Mouse (Mus musculus) CH12.LX (cell line): ENCODE results near the gene Ip6k1. TPM values are rescaled to one million over a fixed set of nuclear protein-coding genes. Genes with fewer than 3 reads are reported as not detected.

ENCODE experiments used
- DNase-seq: peaks from one replicate; pipeline ENCODE4 v3.0.0-alpha.2; 2013; ENCODE audit errors: extremely low read depth
- H3K27ac ChIP-seq: 2 replicates; pipeline ENCODE4 v1.5.1; 2012; ENCODE audit warnings: low read depth, mild to moderate bottlenecking, control low read depth, moderate library complexity; ENCODE audit not compliant: insufficient read depth
- H3K27me3 ChIP-seq: replicated peaks from 2 replicates; pipeline ENCODE3; 2012; ENCODE audit warnings: inconsistent platforms
- H3K36me3 ChIP-seq, 2 experiments: replicated peaks in 1 of 2; 2 replicates each; pipeline versions ENCODE3 to v1.6.1; 2012; ENCODE audit warnings: inconsistent platforms in 1 of 2, low read length in 1 of 2, mild to moderate bottlenecking in 1 of 2, mixed read lengths in 1 of 2, moderate library complexity in 1 of 2; ENCODE audit not compliant: control insufficient read depth in 1 of 2, insufficient read depth in 1 of 2
- H3K4me1 ChIP-seq, 2 experiments: 2 replicates each; pipeline ENCODE4 v1.6.1; 2012; ENCODE audit warnings: inconsistent platforms in 1 of 2, moderate library complexity in 1 of 2; ENCODE audit not compliant: insufficient read depth in 2 of 2, control insufficient read depth in 1 of 2
- H3K4me2 ChIP-seq: 2 replicates; pipeline ENCODE4 v1.6.1; 2012; ENCODE audit warnings: low read depth, mild to moderate bottlenecking, control low read depth; ENCODE audit not compliant: poor library complexity, insufficient read depth, severe bottlenecking
- H3K4me3 ChIP-seq, 3 experiments: fragments of 150-350 bp in 1 of 3; sonication (generic) in 1 of 3; replicated peaks in 1 of 3; 2 replicates each; pipeline versions ENCODE3 to v1.5.1; 2011 to 2012; ENCODE audit warnings: low read depth in 2 of 3, low read length in 2 of 3, mild to moderate bottlenecking in 2 of 3, moderate library complexity in 2 of 3, control low read depth in 1 of 3, improper control_type of control experiment in 1 of 3, inconsistent platforms in 1 of 3, mixed read lengths in 1 of 3; ENCODE audit not compliant: poor library complexity in 1 of 3
- H3K79me2 ChIP-seq: replicated peaks from 2 replicates; pipeline ENCODE4 v1.6.1; 2012; ENCODE audit warnings: mild to moderate bottlenecking, moderate library complexity; ENCODE audit not compliant: control insufficient read depth, poor library complexity, insufficient read depth, severe bottlenecking; ENCODE audit errors: extremely low read depth
- H3K9ac ChIP-seq: 2 replicates; pipeline ENCODE4 v1.6.1; 2012; ENCODE audit warnings: low read depth, mild to moderate bottlenecking, control low read depth, moderate library complexity; ENCODE audit not compliant: insufficient read depth
- H3K9me3 ChIP-seq: replicated peaks from 2 replicates; pipeline ENCODE3; 2012; ENCODE audit warnings: low read length, inconsistent platforms, mixed read lengths
- BHLHE40 ChIP-seq: IDR thresholded peaks from 2 replicates; pipeline ENCODE4 v1.6.1; 2011; ENCODE audit warnings: mild to moderate bottlenecking, low read depth, low read length, improper control_type of control experiment
- CHD1 ChIP-seq: IDR thresholded peaks from 2 replicates; pipeline ENCODE4 v1.6.1; 2012; ENCODE audit warnings: low read depth, low read length, improper control_type of control experiment, inconsistent platforms
- CTCF ChIP-seq, 2 experiments: IDR thresholded peaks in 1 of 2; conservative IDR thresholded peaks in 1 of 2; 2 replicates each; pipeline ENCODE4 v1.5.1; 2011 to 2012; ENCODE audit warnings: low read depth in 2 of 2, low read length in 2 of 2, improper control_type of control experiment in 1 of 2, inconsistent platforms in 1 of 2, mild to moderate bottlenecking in 1 of 2, moderate library complexity in 1 of 2
- EP300 ChIP-seq: IDR thresholded peaks from 2 replicates; pipeline ENCODE4 v1.6.1; 2011; ENCODE audit warnings: low read length, improper control_type of control experiment
- GABPA ChIP-seq: IDR thresholded peaks from 2 replicates; pipeline ENCODE4 v1.6.1; 2012; ENCODE audit warnings: low read depth, low read length, improper control_type of control experiment, inconsistent platforms; ENCODE audit not compliant: insufficient replicate concordance
- KAT2A ChIP-seq: IDR thresholded peaks from 2 replicates; pipeline ENCODE4 v1.6.1; 2012; ENCODE audit warnings: low read length, improper control_type of control experiment, inconsistent platforms; ENCODE audit not compliant: insufficient replicate concordance
- MAFK ChIP-seq: IDR thresholded peaks from 2 replicates; pipeline ENCODE4 v1.6.1; 2011; ENCODE audit warnings: low read length, improper control_type of control experiment; ENCODE audit not compliant: insufficient replicate concordance
- MAX ChIP-seq: IDR thresholded peaks from 2 replicates; pipeline ENCODE4 v1.6.1; 2011; ENCODE audit warnings: low read length, improper control_type of control experiment
- MXI1 ChIP-seq: IDR thresholded peaks from 2 replicates; pipeline ENCODE4 v1.6.1; 2011; ENCODE audit warnings: mild to moderate bottlenecking, low read depth, low read length, improper control_type of control experiment
- NELFE ChIP-seq: IDR thresholded peaks from 2 replicates; pipeline ENCODE4 v1.6.1; 2011; ENCODE audit warnings: low read depth, low read length, improper control_type of control experiment
- NRF1 ChIP-seq: IDR thresholded peaks from 2 replicates; pipeline ENCODE4 v1.6.1; 2014; ENCODE audit warnings: low read depth, mild to moderate bottlenecking, inconsistent platforms, low read length, improper control_type of control experiment, moderate library complexity
- PAX5 ChIP-seq: IDR thresholded peaks from 2 replicates; pipeline ENCODE4 v1.6.1; 2012; ENCODE audit warnings: low read length, inconsistent platforms, mixed read lengths
- POLR2A ChIP-seq: IDR thresholded peaks from 2 replicates; pipeline ENCODE4 v1.6.1; 2011; ENCODE audit warnings: low read depth, mild to moderate bottlenecking, improper control_type of control experiment, low read length
- RAD21 ChIP-seq: IDR thresholded peaks from 2 replicates; pipeline ENCODE4 v1.6.1; 2011; ENCODE audit warnings: low read depth, mild to moderate bottlenecking, low read length, improper control_type of control experiment, moderate library complexity
- RCOR1 ChIP-seq: conservative IDR thresholded peaks from 2 replicates; pipeline ENCODE4 v1.6.1; 2012; ENCODE audit warnings: low read depth, mild to moderate bottlenecking, inconsistent platforms, low read length, improper control_type of control experiment
- SIN3A ChIP-seq: IDR thresholded peaks from 2 replicates; pipeline ENCODE4 v1.6.1; 2012; ENCODE audit warnings: low read length, improper control_type of control experiment, inconsistent platforms
- TCF12 ChIP-seq: IDR thresholded peaks from 2 replicates; pipeline ENCODE4 v1.6.1; 2014; ENCODE audit warnings: low read depth, mild to moderate bottlenecking, inconsistent platforms, low read length, improper control_type of control experiment
- USF1 ChIP-seq: IDR thresholded peaks from 2 replicates; pipeline ENCODE4 v1.6.1; 2014; ENCODE audit warnings: low read depth, mild to moderate bottlenecking, inconsistent platforms, low read length, improper control_type of control experiment
- ZC3H11A ChIP-seq: IDR thresholded peaks from 2 replicates; pipeline ENCODE4 v1.6.1; 2012; ENCODE audit warnings: low read depth, mild to moderate bottlenecking, inconsistent platforms, low read length, improper control_type of control experiment
- dilution Hi-C: fragments of 300-500 bp; cut with MboI; formaldehyde crosslinking; loops from 2 replicates; pipeline ENCODE4 v1.14.3; 2020; ENCODE audit warnings: low sequenced_read_pairs; ENCODE audit not compliant: extremely low pct_unique_long_range_greater_than_20kb, extremely low pct_ligation_motif_present
- in situ Hi-C: fragments of 300-500 bp; cut with MboI; formaldehyde crosslinking; loops from 3 replicates; pipeline ENCODE4 v1.14.3; 2019; ENCODE audit warnings: low sequenced_read_pairs, low pct_ligation_motif_present, low pct_unique_long_range_greater_than_20kb, mixed read lengths
- polyA plus RNA-seq: library from polyadenylated mRNA; unstranded; fragments of >175 nt; gene quantifications from 2 replicates; pipeline ENCODE4 v1.2.1, GENCODE M21; 2012; ENCODE audit warnings: low read depth; ENCODE audit not compliant: insufficient read length
- total RNA-seq, 2 experiments: library from RNA; depleted of rRNA; stranded (reverse); fragments of 300-350 nt in 1 of 2; fragments of >200 nt in 1 of 2; gene quantifications; 2 replicates each; pipeline ENCODE4 v1.2.3; 2012 to 2014

Gene Ip6k1
- total and polyA plus RNA-seq, 3 experiments: 26.0 to 40.7 (median 27.1) TPM

DNA sequence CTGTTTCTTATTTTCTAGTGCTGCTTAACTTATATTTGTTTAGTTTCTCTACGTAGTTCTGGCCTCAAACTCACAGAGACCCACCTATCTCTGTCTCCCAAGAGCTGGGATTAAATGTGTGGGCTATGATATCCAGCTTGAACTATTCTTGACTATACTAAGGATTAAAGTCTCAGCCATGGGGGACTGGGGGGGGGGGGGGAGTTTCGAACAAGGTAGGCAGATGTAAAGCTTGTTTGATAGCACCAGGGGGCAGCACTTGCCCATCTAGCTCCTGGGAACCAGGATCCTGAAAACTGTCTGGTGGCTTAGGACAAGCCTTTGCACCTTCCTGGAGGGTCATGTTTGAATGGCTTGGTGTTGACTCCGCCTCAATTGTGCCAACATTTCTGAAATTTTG, 93.2 kb downstream of the Ip6k1 start (continued):
- TF ChIP-seq USF1 (no peak), RCOR1 (0 out of 2 replicates have a peak, but pooled peaks have one; percentile 42), NRF1 (no peak), RAD21 (peak; percentile 83), MAX (0 out of 2 replicates have a peak, but pooled peaks have one; percentile 30), TCF12 (0 out of 2 replicates have a peak, but pooled peaks have one; percentile 29), GABPA (no peak), EP300 (no peak), NELFE (peak; percentile 40; the same call in 1 of the 2 replicates), MAFK (no peak), POLR2A (no peak), SIN3A (peak; percentile 66), MXI1 (no peak), ZC3H11A (peak; percentile 47), CHD1 (no peak), KAT2A (no peak), PAX5 (no peak), BHLHE40 (no peak)

DNA sequence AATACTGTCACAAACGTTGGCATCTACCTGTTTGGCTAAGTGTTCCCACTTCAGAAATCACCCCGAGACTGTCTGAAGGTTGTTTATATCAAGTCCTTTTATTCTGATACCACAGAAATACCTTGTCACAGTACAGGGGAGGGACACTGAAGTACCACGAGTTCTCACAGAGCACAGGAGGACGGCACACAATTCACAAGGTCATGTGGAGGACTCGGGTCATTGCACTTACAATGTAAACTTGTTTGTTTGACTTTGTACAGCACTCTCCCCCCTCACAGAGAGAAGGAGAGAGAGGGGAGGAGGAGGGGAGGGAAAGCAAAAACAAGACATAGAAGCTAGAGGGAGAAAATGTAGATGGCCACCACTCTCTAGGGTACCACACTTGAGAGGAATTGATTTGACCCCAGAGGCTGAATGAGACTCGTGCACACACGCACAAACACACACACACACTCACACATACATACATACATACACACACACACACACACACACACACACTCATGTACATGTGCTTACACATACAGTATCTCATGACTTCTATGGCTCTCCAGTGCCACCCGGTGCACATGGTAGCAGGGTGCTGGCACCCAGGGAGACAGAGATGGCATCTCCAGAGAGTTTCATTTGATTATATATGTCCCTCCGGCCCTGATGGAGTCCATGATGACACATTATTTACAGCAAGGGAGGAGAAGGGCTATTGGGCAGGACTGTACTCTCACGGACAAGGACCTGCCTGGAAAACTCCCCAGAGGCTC, 93.8 kb downstream of the Ip6k1 start:
- dilution Hi-C loops: no loop called here
- H3K27ac ChIP-seq: no peak overlapping the region
- in situ Hi-C loops: loop anchor here (5.0 kb wide), 1 partner anchor 106 kb away; no protein-coding TSS in a partner anchor
- TF ChIP-seq CTCF (conservative IDR thresholded peaks at IDR 0.05 in 1 of 2, IDR thresholded peaks at IDR 0.05 in 1 of 2; ENCODE audit: low read depth in 2 of 2, low read length in 2 of 2) (peak in 1 of 2 experiments; percentile 21; a peak in 1 of 4 replicates), GABPA (no peak)
- H3K36me3 ChIP-seq: peaks cover 28 to 53% of the 10 kb centered on the region in 2 experiments
- H3K9ac ChIP-seq: no peak overlapping the region
- H3K4me3 ChIP-seq: no peak overlapping the region
- H3K79me2 ChIP-seq: peaks cover 9% of the 10 kb centered on the region
- H3K4me1 ChIP-seq: peaks cover 5 to 33% of the 10 kb centered on the region in 2 experiments
- H3K4me2 ChIP-seq: no peak overlapping the region
- no peaks in the 10 kb centered on the region for H3K9me3 ChIP-seq
- DNase-seq: no peak
- H3K27me3 ChIP-seq: no peaks in the 10 kb centered on the region

Other genes with a start within 250 kb of the Ip6k1 start
- gene Rbm5, start 231.5 kb upstream of the Ip6k1 start, total RNA-seq (2012; rRNA removed): 67.6 and 74.5 TPM in 2 replicates
- 83.6 and 85.3 TPM in 2 replicates for gene Rbm5, start 231.5 kb upstream of the Ip6k1 start, total RNA-seq (2014; rRNA removed)
- gene Rbm5, start 231.5 kb upstream of the Ip6k1 start, polyA plus RNA-seq: 83.6 and 92.8 TPM in 2 replicates
- 39.1 and 42.3 TPM in 2 replicates for gene Rbm6, start 129.3 kb upstream of the Ip6k1 start, total RNA-seq (2012; rRNA removed)
- gene Rbm6, start 129.3 kb upstream of the Ip6k1 start, total RNA-seq (2014; rRNA removed): 43.3 and 48.9 TPM in 2 replicates
- gene Rbm6, start 129.3 kb upstream of the Ip6k1 start, polyA plus RNA-seq: 48.8 and 56.6 TPM in 2 replicates
- gene Mon1a, start 114.3 kb upstream of the Ip6k1 start, total RNA-seq (2012; rRNA removed): 13.6 and 14.1 TPM in 2 replicates
- 14.5 and 19.5 TPM in 2 replicates for gene Mon1a, start 114.3 kb upstream of the Ip6k1 start, total RNA-seq (2014; rRNA removed)
- gene Mon1a, start 114.3 kb upstream of the Ip6k1 start, polyA plus RNA-seq: 11.7 and 15.3 TPM in 2 replicates
- not detected in 2 replicates for gene Mst1r, start 95.6 kb upstream of the Ip6k1 start, total RNA-seq (2012; rRNA removed)
- gene Mst1r, start 95.6 kb upstream of the Ip6k1 start, total RNA-seq (2014; rRNA removed): not detected in 2 replicates
- not detected in 2 replicates for gene Mst1r, start 95.6 kb upstream of the Ip6k1 start, polyA plus RNA-seq
- not detected in 2 replicates for gene Actl11, start 74.0 kb upstream of the Ip6k1 start, total RNA-seq (2012; rRNA removed)
- not detected in 2 replicates for gene Actl11, start 74.0 kb upstream of the Ip6k1 start, total RNA-seq (2014; rRNA removed)
- gene Actl11, start 74.0 kb upstream of the Ip6k1 start, polyA plus RNA-seq: not detected in 2 replicates
- not detected in 2 replicates for gene Camkv, start 66.8 kb upstream of the Ip6k1 start, total RNA-seq (2012; rRNA removed)
- gene Camkv, start 66.8 kb upstream of the Ip6k1 start, total RNA-seq (2014; rRNA removed): not detected in 2 replicates
- gene Camkv, start 66.8 kb upstream of the Ip6k1 start, polyA plus RNA-seq: not detected in 2 replicates
- 21.6 and 27.0 TPM in 2 replicates for gene Traip, start 52.4 kb upstream of the Ip6k1 start, total RNA-seq (2012; rRNA removed)
- 25.0 and 25.6 TPM in 2 replicates for gene Traip, start 52.4 kb upstream of the Ip6k1 start, total RNA-seq (2014; rRNA removed)
- gene Traip, start 52.4 kb upstream of the Ip6k1 start, polyA plus RNA-seq: 33.0 and 51.4 TPM in 2 replicates
- 21.3 and 21.7 TPM in 2 replicates for gene Uba7, start 27.0 kb upstream of the Ip6k1 start, total RNA-seq (2012; rRNA removed)
- gene Uba7, start 27.0 kb upstream of the Ip6k1 start, total RNA-seq (2014; rRNA removed): 25.2 and 26.0 TPM in 2 replicates
- gene Uba7, start 27.0 kb upstream of the Ip6k1 start, polyA plus RNA-seq: 25.5 and 27.8 TPM in 2 replicates
- not detected in 2 replicates for gene Gm20661, start 19.4 kb upstream of the Ip6k1 start, total RNA-seq (2012; rRNA removed)
- gene Gm20661, start 19.4 kb upstream of the Ip6k1 start, total RNA-seq (2014; rRNA removed): not detected in 2 replicates
- gene Gm20661, start 19.4 kb upstream of the Ip6k1 start, polyA plus RNA-seq: 0.29 and 0.41 TPM in 2 replicates
- gene Inka1, start 16.6 kb upstream of the Ip6k1 start, total RNA-seq (2012; rRNA removed): 25.8 and 28.0 TPM in 2 replicates
- gene Inka1, start 16.6 kb upstream of the Ip6k1 start, total RNA-seq (2014; rRNA removed): 18.9 and 25.2 TPM in 2 replicates
- gene Inka1, start 16.6 kb upstream of the Ip6k1 start, polyA plus RNA-seq: 23.5 and 30.2 TPM in 2 replicates
- not detected in 2 replicates for gene Cdhr4, start 10.0 kb upstream of the Ip6k1 start, total RNA-seq (2012; rRNA removed)
- 0.35 and 0.82 TPM in 2 replicates for gene Cdhr4, start 10.0 kb upstream of the Ip6k1 start, total RNA-seq (2014; rRNA removed)
- gene Cdhr4, start 10.0 kb upstream of the Ip6k1 start, polyA plus RNA-seq: 0.79 and 2.0 TPM in 2 replicates
- gene Gm20662, start 6.2 kb upstream of the Ip6k1 start, total RNA-seq (2012; rRNA removed): not detected in 2 replicates
- gene Gm20662, start 6.2 kb upstream of the Ip6k1 start, total RNA-seq (2014; rRNA removed): 1.2 TPM in 1 of 2 replicates, not detected in the other
- 0.31 TPM in 1 of 2 replicates, not detected in the other for gene Gm20662, start 6.2 kb upstream of the Ip6k1 start, polyA plus RNA-seq
- 20.9 and 33.4 TPM in 2 replicates for gene Gmppb, start 46.7 kb downstream of the Ip6k1 start, total RNA-seq (2012; rRNA removed)
- gene Gmppb, start 46.7 kb downstream of the Ip6k1 start, total RNA-seq (2014; rRNA removed): 17.9 and 18.4 TPM in 2 replicates
- gene Gmppb, start 46.7 kb downstream of the Ip6k1 start, polyA plus RNA-seq: 19.2 and 21.8 TPM in 2 replicates
- 2.0 and 3.1 TPM in 2 replicates for gene Amigo3, start 50.7 kb downstream of the Ip6k1 start, total RNA-seq (2012; rRNA removed)
- 1.7 and 2.2 TPM in 2 replicates for gene Amigo3, start 50.7 kb downstream of the Ip6k1 start, total RNA-seq (2014; rRNA removed)
- gene Amigo3, start 50.7 kb downstream of the Ip6k1 start, polyA plus RNA-seq: 3.3 and 4.4 TPM in 2 replicates
- 33.2 and 59.6 TPM in 2 replicates for gene Mst1, start 77.9 kb downstream of the Ip6k1 start, total RNA-seq (2012; rRNA removed)
- 16.9 and 19.6 TPM in 2 replicates for gene Mst1, start 77.9 kb downstream of the Ip6k1 start, total RNA-seq (2014; rRNA removed)
- 19.7 and 21.4 TPM in 2 replicates for gene Mst1, start 77.9 kb downstream of the Ip6k1 start, polyA plus RNA-seq
- gene Rnf123, start 80.8 kb downstream of the Ip6k1 start, total RNA-seq (2012; rRNA removed): 28.8 and 32.3 TPM in 2 replicates
- 6.6 and 10.0 TPM in 2 replicates for gene Rnf123, start 80.8 kb downstream of the Ip6k1 start, total RNA-seq (2014; rRNA removed)
- 40.4 and 50.0 TPM in 2 replicates for gene Rnf123, start 80.8 kb downstream of the Ip6k1 start, polyA plus RNA-seq
- 69.5 and 75.6 TPM in 2 replicates for gene Apeh, start 92.1 kb downstream of the Ip6k1 start, total RNA-seq (2012; rRNA removed)
- gene Apeh, start 92.1 kb downstream of the Ip6k1 start, total RNA-seq (2014; rRNA removed): 28.8 and 36.2 TPM in 2 replicates
- 53.2 and 66.6 TPM in 2 replicates for gene Apeh, start 92.1 kb downstream of the Ip6k1 start, polyA plus RNA-seq
- 3.6 and 5.6 TPM in 2 replicates for gene Bsn, start 187.9 kb downstream of the Ip6k1 start, total RNA-seq (2012; rRNA removed)
- gene Bsn, start 187.9 kb downstream of the Ip6k1 start, total RNA-seq (2014; rRNA removed): 4.0 and 4.4 TPM in 2 replicates
- gene Bsn, start 187.9 kb downstream of the Ip6k1 start, polyA plus RNA-seq: 6.6 and 7.8 TPM in 2 replicates